Mouse (Mus musculus) gonadal fat pad, adult 2 months (tissue): Measurements from ENCODE around the gene Dclre1c. TPM values are rescaled to one million over a fixed set of nuclear protein-coding genes. Genes with fewer than 3 reads are reported as not detected.

Source experiments
- DNase-seq: peaks from one replicate; pipeline ENCODE4 v3.0.0-alpha.2; 2012; ENCODE audit warnings: low read depth
- polyA plus RNA-seq: library from polyadenylated mRNA; depleted of rRNA; stranded (reverse); fragments of >200 nt; gene quantifications from 2 replicates; pipeline ENCODE4 v1.2.3, GENCODE M21; 2012; rRNA removed

Gene Dclre1c
- polyA plus RNA-seq, 1 experiment = 6.1 TPM

DNA sequence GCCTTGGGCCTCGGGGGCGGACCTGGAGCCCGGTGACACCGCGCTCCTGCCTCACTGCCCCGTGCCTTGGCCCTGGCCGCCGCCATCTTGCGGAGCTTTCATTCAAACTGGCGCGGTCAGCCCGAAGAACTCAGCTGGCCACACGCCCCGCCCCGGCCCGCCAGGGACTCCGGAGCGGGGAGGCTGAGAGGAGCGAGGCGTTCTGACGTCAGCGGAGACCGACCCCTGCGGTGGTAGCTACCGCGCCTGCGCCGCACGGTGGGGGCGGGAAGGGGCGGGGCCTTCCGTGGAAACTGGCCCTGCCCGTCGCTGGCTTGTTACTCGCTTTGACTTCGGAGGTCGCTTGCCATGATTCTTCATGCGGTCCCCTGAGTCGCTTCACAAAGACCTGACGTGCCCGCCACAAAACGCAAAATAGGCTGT is 50.9 kb downstream of the Dclre1c start, which contains the start of gene Suv39h2:
TSS of gene Suv39h2 (minus strand) at position 171 of the 423 bp plus-strand sequence.
- DNase-seq = peak; percentile 28

DNA sequence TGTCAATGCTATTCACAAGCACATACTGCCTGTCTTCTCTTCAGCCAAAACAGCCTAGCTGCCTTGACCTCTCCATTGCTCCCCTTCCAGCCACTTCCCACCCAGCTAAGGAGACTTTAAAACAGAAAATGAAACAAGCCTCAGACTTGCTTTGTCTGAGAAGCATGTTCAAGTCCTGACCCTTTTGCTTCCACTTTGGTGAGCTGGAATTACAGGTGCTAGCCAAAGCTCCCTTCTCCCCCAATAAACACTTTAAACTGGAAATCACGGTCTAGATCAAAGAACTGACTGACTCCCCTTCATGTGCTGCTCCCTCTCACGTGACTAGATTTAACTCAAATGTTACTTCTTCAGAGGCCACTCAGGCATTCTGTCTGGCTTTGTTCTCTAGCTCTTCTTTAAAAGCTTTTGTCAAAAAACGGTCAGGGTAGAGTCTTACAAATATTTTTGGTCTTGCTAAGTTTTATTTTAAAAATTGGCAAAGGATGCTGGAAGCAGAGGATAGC is 51.9 kb downstream of the Dclre1c start:
- DNase-seq = no peak

DNA sequence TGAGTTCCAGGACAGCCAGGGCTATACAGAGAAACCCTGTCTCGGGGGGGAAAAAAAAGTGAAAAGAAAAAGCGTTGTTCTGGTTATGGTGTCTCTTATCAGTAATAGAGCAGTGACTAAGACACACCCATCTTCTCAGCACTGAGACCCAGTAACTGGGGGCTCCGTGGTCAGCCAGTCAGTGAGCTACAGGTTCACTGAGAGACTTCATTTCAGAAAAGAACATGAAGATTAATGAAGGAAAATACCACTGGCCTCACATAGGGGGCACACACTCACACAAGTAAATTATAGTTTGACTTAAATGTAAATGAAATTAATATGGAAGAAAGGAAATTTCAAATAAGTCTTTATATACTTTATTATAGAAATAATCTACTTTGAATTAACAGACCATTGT is 56.3 kb downstream of the Dclre1c start:
- DNase-seq = no peak

DNA sequence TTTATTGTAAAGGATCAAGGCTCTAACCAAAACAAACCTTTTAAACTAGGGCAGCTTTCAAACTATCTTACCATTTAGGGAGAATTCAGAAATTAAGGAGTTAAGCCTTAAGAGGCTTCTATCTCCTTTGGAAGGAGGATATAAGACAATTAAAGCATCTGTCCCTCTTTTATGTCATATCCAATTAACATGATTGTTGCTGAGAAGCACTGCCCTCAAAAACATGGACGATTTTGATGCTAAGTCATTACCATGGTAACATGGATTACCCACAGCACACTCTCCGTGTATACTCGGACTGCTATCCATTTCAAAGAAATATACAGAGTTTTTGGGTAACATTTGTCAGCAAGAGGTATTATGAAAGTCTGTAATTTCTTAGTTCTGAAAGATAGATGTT is 65.9 kb downstream of the Dclre1c start:
- DNase-seq = no peak

DNA sequence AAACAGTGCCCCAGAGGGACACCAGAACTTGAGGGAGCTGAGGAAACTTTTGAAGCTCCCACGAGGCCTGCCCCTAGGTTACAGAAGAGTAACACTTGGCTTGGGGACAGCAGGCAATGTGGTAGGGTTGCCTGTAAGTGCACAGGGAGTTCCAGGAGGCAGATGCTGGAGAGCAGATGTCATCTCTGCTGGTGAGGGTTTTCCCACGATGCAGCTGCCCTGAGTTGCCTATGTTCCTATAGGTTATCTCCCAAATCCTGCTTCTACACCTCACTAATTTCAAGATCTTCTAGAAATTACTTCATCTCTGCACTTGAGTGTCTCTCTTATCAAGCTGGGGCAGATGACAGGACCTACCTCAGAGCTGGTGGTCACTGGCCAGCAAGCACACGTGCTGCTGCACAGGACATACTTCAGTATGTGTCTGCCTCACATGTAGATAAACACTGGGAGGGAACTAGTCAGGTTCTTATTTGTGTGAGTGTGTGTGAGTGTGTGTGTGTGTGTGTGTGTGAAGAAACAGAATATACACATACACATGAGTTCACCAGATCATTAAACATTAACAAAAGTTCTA is 70.0 kb downstream of the Dclre1c start:
- no peak for DNase-seq

DNA sequence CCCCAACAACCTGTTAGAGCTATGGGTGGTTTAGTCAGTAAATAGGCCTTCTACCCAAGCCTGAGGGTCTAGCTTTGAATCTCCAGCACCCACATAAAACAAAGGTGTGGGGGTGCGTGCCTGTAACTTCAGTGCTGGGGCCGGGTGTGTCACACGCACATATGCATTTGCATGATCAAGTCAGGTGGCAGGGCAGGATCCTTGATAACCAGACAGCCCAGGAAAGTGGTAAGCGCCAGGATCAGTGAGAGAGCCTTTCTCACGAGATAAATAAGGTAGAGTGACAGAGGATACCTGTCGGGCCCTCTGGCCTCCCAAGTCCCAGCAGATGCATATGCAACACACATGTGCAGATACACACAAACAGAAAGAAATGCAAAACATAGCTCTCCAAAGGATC is 75.6 kb downstream of the Dclre1c start:
- DNase-seq = no peak

DNA sequence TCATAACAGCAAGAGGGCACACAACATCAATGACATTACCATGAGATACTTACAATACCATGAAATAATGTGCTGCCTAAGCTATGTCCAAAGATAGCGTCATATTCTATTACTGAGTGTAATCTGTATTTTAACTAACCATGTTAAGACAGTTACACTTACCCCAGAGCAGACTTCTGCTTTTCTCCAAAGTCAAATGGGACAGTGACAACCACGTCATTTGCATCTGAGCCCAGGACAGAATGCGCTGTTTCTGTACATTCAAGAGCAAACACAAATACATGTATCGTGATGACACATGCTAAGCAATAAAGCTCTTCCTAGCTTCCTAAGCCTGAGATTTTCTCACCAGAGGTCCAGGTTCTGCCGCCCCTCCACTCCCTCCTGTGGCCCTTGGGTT is 77.0 kb downstream of the Dclre1c start:
- DNase-seq = no peak

DNA sequence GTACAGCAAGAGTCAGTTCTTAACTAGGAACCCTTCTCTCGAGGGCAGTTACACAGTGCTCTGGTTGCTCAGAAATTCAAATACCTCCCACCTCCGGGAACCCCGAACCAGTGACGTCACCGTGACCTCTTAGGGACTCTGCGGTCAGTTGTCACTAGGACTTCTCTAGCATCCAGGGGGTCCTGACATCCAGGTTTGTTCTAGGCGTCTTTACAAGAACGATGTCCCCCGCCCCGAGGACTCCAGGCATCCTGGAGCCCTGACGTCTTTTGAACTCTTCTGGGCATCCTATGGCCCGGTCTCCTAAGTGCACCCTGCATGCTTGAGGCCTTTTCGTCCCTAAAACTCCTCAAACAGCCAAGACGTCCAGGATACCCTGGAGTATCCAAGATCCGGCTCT is 88.1 kb downstream of the Dclre1c start:
- no peak for DNase-seq

DNA sequence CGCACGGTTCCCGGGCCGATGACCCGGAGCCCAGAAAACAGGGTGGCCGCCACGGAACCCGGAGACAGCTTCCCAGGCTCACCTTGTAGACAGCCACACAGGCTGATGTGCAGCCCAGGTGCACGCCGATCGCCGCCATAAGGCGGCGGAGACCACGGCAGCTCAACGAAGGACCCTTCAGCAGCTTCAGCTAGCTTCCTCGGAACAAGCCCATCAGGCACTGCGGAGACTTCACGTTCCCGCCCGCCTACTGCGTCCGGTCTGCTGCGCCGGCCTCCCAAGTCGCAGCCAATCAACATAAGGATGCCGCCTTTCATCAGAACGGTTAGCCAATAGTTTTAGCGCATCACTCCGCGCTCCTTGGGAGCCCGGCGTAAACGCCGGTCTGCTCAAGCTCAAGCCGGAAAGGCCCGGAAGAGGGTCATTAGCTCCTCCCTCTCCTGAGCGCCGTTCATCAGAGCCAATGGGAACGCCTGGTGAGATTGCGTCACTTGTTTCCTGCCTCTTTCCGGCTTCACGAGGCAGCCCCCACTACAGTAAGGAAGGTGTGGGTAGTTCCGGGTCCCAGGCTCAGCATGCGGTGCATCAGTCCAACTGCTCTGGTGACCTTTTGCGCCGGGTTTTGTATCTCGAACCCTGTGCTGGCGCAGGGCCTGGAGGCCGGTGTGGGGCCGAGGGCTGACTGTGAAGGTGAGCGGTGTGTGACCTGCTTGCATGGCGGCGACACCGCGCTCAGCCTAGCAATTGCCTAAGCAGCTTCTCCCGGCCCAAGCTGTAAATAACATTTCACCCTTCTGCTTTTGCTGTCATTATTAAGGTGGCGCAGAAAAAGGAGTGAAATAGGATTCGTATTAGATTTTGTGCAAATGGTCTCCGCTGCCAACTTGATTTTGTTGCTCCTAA is 88.9 kb downstream of the Dclre1c start, which contains the start of the genes Gm45902, Hspa14 and Cdnf:
TSS of gene Gm45902 (minus strand) at position 239 of the 903 bp plus-strand sequence.
TSS of gene Hspa14 (minus strand) at position 263 of the 903 bp plus-strand sequence.
TSS of gene Cdnf (plus strand) at position 479 of the 903 bp plus-strand sequence.
- DNase-seq = peak; percentile 96

Other genes with a start within 250 kb of the Dclre1c start
- 10.2 and 12.0 TPM in 2 replicates for gene Nmt2, start 139.9 kb upstream of the Dclre1c start, polyA plus RNA-seq
- 6.2 and 6.5 TPM in 2 replicates for gene Rpp38, start 91.5 kb upstream of the Dclre1c start, polyA plus RNA-seq
- 30.9 and 73.5 TPM in 2 replicates for gene Acbd7, start 88.0 kb upstream of the Dclre1c start, polyA plus RNA-seq
- not detected in 2 replicates for gene Olah, start 26.9 kb upstream of the Dclre1c start, polyA plus RNA-seq
- 1.00 and 2.0 TPM in 2 replicates for gene Meig1, start 1.5 kb upstream of the Dclre1c start, polyA plus RNA-seq
- 0.45 and 0.52 TPM in 2 replicates for gene Suv39h2, start 50.9 kb downstream of the Dclre1c start, polyA plus RNA-seq
- 2.0 and 2.1 TPM in 2 replicates for gene Gm45902, start 88.7 kb downstream of the Dclre1c start, polyA plus RNA-seq
- 29.5 and 38.4 TPM in 2 replicates for gene Hspa14, start 88.7 kb downstream of the Dclre1c start, polyA plus RNA-seq
- gene Cdnf, start 88.9 kb downstream of the Dclre1c start, polyA plus RNA-seq = 2.4 and 2.6 TPM in 2 replicates
- gene Fam107b, start 146.4 kb downstream of the Dclre1c start, polyA plus RNA-seq = 7.3 and 8.1 TPM in 2 replicates